Mouse (Mus musculus): ENCODE measurements around the gene Gm7945. TPM values are rescaled to one million over a fixed set of nuclear protein-coding genes. Genes with fewer than 3 reads are reported as not detected.
A peak's percentile ranks its signal among the peaks of the same experiment; 100 is the strongest.
"Not testable (repeated sequence)": the region's sequence is repeated elsewhere in the genome, so short reads cannot be mapped to it uniquely, and the experiment has no call there.

The Gm7945 gene
- not detected for total RNA-seq (2021)

DNA sequence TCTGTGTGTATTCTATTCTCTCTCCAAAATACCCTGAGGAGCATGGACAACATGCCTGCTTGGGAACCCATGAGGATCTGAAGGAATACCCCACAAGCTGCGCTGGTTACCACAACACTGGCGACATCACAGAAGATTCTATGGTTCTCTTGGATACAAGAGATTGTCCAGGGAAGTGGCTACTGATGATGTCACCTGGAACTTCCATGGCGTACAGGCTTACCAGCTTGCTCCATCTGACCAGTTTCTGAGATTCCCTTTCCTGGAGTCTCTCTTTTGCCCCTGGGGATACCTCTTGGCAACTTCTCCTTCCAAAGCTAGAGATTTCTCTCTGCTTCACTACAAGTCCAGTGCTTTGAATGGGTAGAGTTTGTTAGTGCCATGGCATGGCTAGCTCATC is at the start of gene Gm7945:
Gm7945 (minus strand) TSS at position 101 of the 400 bp plus-strand sequence.
- DNase-seq = not testable (repeated sequence)

GRCm38 (mm10) chr14:41425393-41426075 is 39.4 kb upstream of the Gm7945 start:
- intact Hi-C loops (cut with DNase I) = not testable (repeated sequence)
- peak; percentile 11 for DNase-seq

More for the DNA sequence above, at the start of gene Gm7945:
- intact Hi-C loops (cut with DNase I) = not testable (repeated sequence)

DNA sequence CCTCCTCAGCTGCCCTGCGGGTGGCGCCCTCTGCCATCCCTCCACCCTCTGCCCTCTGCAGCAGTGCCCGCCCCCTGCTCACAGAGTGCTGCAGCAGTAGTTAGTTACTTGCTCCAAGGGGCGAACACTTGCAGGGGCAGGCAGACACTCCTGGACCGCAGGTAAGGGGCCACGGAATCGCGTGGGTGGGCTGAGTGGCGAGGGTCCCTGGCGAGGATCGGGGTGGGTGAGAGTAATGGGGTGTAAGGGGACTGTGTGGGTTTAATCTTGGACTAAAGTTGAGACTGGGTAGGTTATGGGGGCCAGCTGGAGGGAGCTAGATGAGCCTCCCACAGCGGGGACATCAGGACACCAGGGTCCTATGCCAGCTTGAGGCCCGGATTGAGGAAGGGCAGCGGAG is 38.5 kb upstream of the Gm7945 start:
- DNase-seq = peak; percentile 0
- intact Hi-C loops (cut with DNase I) = not testable (repeated sequence)

- DNase-seq; intact Hi-C loops (cut with DNase I): not testable (repeated sequence)
Measured at GRCm38 (mm10) chr14:41408181-41408580, 22.0 kb upstream of the Gm7945 start, which contains the start of gene Gm6482. Gm6482 (minus strand) TSS chr14:41408281.

GRCm38 (mm10) chr14:41348309-41348708 is 37.9 kb downstream of the Gm7945 start, which contains the start of gene Gm5798:
Gm5798 (plus strand) TSS chr14:41348609.
- DNase-seq; intact Hi-C loops (cut with DNase I): not testable (repeated sequence)

Other genes starting within 250 kb of the Gm7945 start
- gene Mbl1, start 234.9 kb downstream of the Gm7945 start, total RNA-seq (2021) = not detected
- not detected for gene Sftpd, start 201.2 kb downstream of the Gm7945 start, total RNA-seq (2021)
- under 1 TPM; 0.42 to 0.66 TPM for gene Gm2832, start 107.6 kb downstream of the Gm7945 start, total RNA-seq (2021)
- not detected for gene Gm5798, start 37.8 kb downstream of the Gm7945 start, total RNA-seq (2021)
- not detected for gene Gm6482, start 21.9 kb upstream of the Gm7945 start, total RNA-seq (2021)
- not detected for gene Gm7954, start 67.1 kb upstream of the Gm7945 start, total RNA-seq (2021)
- not detected for gene Gm3486, start 103.1 kb upstream of the Gm7945 start, total RNA-seq (2021)
- gene Gm7970, start 169.2 kb upstream of the Gm7945 start, total RNA-seq (2021) = not detected
- 1 to 10 TPM; 1.0 to 1.1 TPM for gene 1700049E17Rik2, start 186.8 kb upstream of the Gm7945 start, total RNA-seq (2021)
- gene Gm3072, start 238.2 kb upstream of the Gm7945 start, total RNA-seq (2021) = not detected